Mouse (Mus musculus) stomach, postnatal 0 days (tissue): ENCODE results near the gene Mobp.
"Not testable (repeated sequence)": the region's sequence is repeated elsewhere in the genome, so short reads cannot be mapped to it uniquely, and the experiment has no call there.

Experiments
- CTCF ChIP-seq: IDR thresholded peaks from 2 replicates; pipeline ENCODE4 v1.5.1; 2016; ENCODE audit warnings: antibody characterized with exemption, low read depth, mild to moderate bottlenecking, moderate library complexity
- EP300 ChIP-seq: optimal IDR thresholded peaks from 2 replicates; pipeline ENCODE3; 2016; ENCODE audit warnings: antibody characterized with exemption

- not testable (repeated sequence) for TF ChIP-seq CTCF, EP300
These were observed 40.6 kb upstream of the Mobp start for GRCm38 (mm10) chr9:120108953-120109352.
